Mouse (Mus musculus) testis, postnatal 10 days (tissue): ENCODE results near the gene Prss58.

ENCODE experiments used
- DNase-seq: peaks from one replicate; pipeline ENCODE4 v3.0.0; 2021; ENCODE audit warnings: low spot score

Prss58 gene

GRCm38 (mm10) chr6:40900287-40900686 lies at the start of gene Prss58:
Gene Prss58, minus strand, starts transcription at chr6:40900387.
- DNase-seq = no peak

GRCm38 (mm10) chr6:40940457-40940856 lies 40.3 kb upstream of the Prss58 start, which contains the start of gene 1700074P13Rik:
Gene 1700074P13Rik, minus strand, starts transcription at chr6:40940557.
- DNase-seq = no peak

GRCm38 (mm10) chr6:40919954-40920353 lies 19.8 kb upstream of the Prss58 start:
- no peak for DNase-seq

GRCm38 (mm10) chr6:40894716-40895115 lies 5.5 kb downstream of the Prss58 start:
- DNase-seq = no peak

- DNase-seq = peak; percentile 59
These were observed 6.6 kb downstream of the Prss58 start for GRCm38 (mm10) chr6:40893577-40893976.

GRCm38 (mm10) chr6:40891754-40892153 lies 8.4 kb downstream of the Prss58 start:
- DNase-seq = no peak

- DNase-seq = no peak
These were observed 9.2 kb downstream of the Prss58 start for GRCm38 (mm10) chr6:40890973-40891372.

- DNase-seq = no peak
These were observed 12.8 kb downstream of the Prss58 start, which contains the start of gene Moxd2 for GRCm38 (mm10) chr6:40887394-40887793. Gene Moxd2, minus strand, starts transcription at chr6:40887494.

- DNase-seq = no peak
These were observed 54.9 kb downstream of the Prss58 start for GRCm38 (mm10) chr6:40845283-40845682.
